Mouse (Mus musculus): ENCODE measurements at regions not wholly inside any gene's neighbourhood (a gene's known extent, or its start where the extent isn't known, plus 50 kb on each side); places are given as distances from the start of the nearest gene placed in this dataset.

- DNase-seq (ENCODE audit: extremely low spot score in 1 of 2, low spot score in 1 of 2): no peak
Measured at GRCm38 (mm10) chr10:117938717-117939116, 92.9 kb upstream of the Rap1b start.

GRCm38 (mm10) chr10:117940441-117941265, 94.8 kb upstream of the Rap1b start:
- peak in 1 of 2 experiments; percentile 6 for DNase-seq (ENCODE audit: extremely low spot score in 1 of 2, low spot score in 1 of 2)

GRCm38 (mm10) chr10:117941266-117941651, 95.4 kb upstream of the Rap1b start:
- no peak for DNase-seq (ENCODE audit: extremely low spot score in 1 of 2, low spot score in 1 of 2)

- no peak for DNase-seq (ENCODE audit: extremely low spot score in 1 of 2, low spot score in 1 of 2)
Measured at GRCm38 (mm10) chr10:117943702-117944307, 98.0 kb upstream of the Rap1b start.

GRCm38 (mm10) chr10:117947191-117947590, 101.4 kb upstream of the Rap1b start:
- DNase-seq (ENCODE audit: extremely low spot score in 1 of 2, low spot score in 1 of 2): no peak

GRCm38 (mm10) chr10:117947911-117948310, 102.1 kb upstream of the Rap1b start:
- DNase-seq (ENCODE audit: extremely low spot score in 1 of 2, low spot score in 1 of 2): no peak

GRCm38 (mm10) chr10:117952116-117953025, 106.5 kb upstream of the Rap1b start:
- no peak for DNase-seq (ENCODE audit: extremely low spot score in 1 of 2, low spot score in 1 of 2)

- DNase-seq (ENCODE audit: extremely low spot score in 1 of 2, low spot score in 1 of 2): no peak
Measured at GRCm38 (mm10) chr10:117953026-117953711, 107.3 kb upstream of the Rap1b start.

- DNase-seq (ENCODE audit: extremely low spot score in 1 of 2, low spot score in 1 of 2): no peak
Measured at GRCm38 (mm10) chr10:117956174-117956950, 110.5 kb upstream of the Rap1b start.

GRCm38 (mm10) chr10:117974706-117975105, 128.9 kb upstream of the Rap1b start:
- DNase-seq (ENCODE audit: extremely low spot score in 1 of 2, low spot score in 1 of 2): no peak

GRCm38 (mm10) chr10:117975467-117975866, 129.6 kb upstream of the Rap1b start:
- no peak for DNase-seq (ENCODE audit: extremely low spot score in 1 of 2, low spot score in 1 of 2)

GRCm38 (mm10) chr10:117979091-117979490, 133.3 kb upstream of the Rap1b start:
- no peak for DNase-seq (ENCODE audit: extremely low spot score in 1 of 2, low spot score in 1 of 2)

- DNase-seq (ENCODE audit: extremely low spot score in 1 of 2, low spot score in 1 of 2): peak in 1 of 2 experiments; percentile 11
Measured at GRCm38 (mm10) chr10:117982611-117983210, 136.9 kb upstream of the Rap1b start.

- DNase-seq (ENCODE audit: extremely low spot score in 1 of 2, low spot score in 1 of 2): no peak
Measured at GRCm38 (mm10) chr10:117983271-117983670, 137.4 kb upstream of the Rap1b start.

GRCm38 (mm10) chr10:117984784-117985602, 139.2 kb upstream of the Rap1b start:
- DNase-seq (ENCODE audit: extremely low spot score in 1 of 2, low spot score in 1 of 2): peak; percentile 16 to 57

GRCm38 (mm10) chr10:117987620-117988019, 141.8 kb upstream of the Rap1b start:
- DNase-seq (ENCODE audit: extremely low spot score in 1 of 2, low spot score in 1 of 2): peak; percentile 33 to 48

GRCm38 (mm10) chr10:117988076-117988475, 142.2 kb upstream of the Rap1b start:
- DNase-seq (ENCODE audit: extremely low spot score in 1 of 2, low spot score in 1 of 2): no peak

GRCm38 (mm10) chr10:117991176-117991575, 145.3 kb upstream of the Rap1b start:
- no peak for DNase-seq (ENCODE audit: extremely low spot score in 1 of 2, low spot score in 1 of 2)
